Mouse (Mus musculus) lung, embryonic 16.5 days (tissue): ENCODE measurements around the gene Nqo1. TPM values are rescaled to one million over a fixed set of nuclear protein-coding genes. Genes with fewer than 3 reads are reported as not detected.

ENCODE experiments used
- ATAC-seq: fragments of 200-750 bp; cut with Nextera tagmentation; 2 replicates; pipeline ENCODE4 v1.8.0; 2017; ENCODE audit warnings: low read depth, mild to moderate bottlenecking, moderate library complexity
- H3K27ac ChIP-seq: fragments of 300-500 bp; sonication (generic); 2 replicates; pipeline ENCODE4 v1.5.1; 2014; ENCODE audit warnings: mild to moderate bottlenecking, control low read depth, low read length
- H3K27me3 ChIP-seq: fragments of 300-500 bp; sonication (generic); 2 replicates; pipeline ENCODE4 v1.6.1; 2014; ENCODE audit warnings: low read depth, low read length, mixed read lengths; ENCODE audit not compliant: control insufficient read depth, insufficient read depth
- H3K36me3 ChIP-seq: fragments of 300-500 bp; sonication (generic); 2 replicates; pipeline ENCODE4 v1.6.1; 2014; ENCODE audit warnings: low read length; ENCODE audit not compliant: control insufficient read depth, insufficient read depth
- H3K4me1 ChIP-seq: fragments of 300-500 bp; sonication (generic); replicated peaks from 2 replicates; pipeline ENCODE4 v1.6.1; 2014; ENCODE audit warnings: low read length, mixed read lengths; ENCODE audit not compliant: control insufficient read depth, insufficient read depth
- H3K4me2 ChIP-seq: fragments of 300-500 bp; sonication (generic); 2 replicates; pipeline ENCODE4 v1.6.1; 2014; ENCODE audit warnings: low read depth, low read length, control low read depth
- H3K4me3 ChIP-seq: fragments of 300-500 bp; sonication (generic); 2 replicates; pipeline ENCODE4 v1.5.1; 2014; ENCODE audit warnings: mild to moderate bottlenecking, low read length, control low read depth
- H3K9ac ChIP-seq: fragments of 300-500 bp; sonication (generic); 2 replicates; pipeline ENCODE4 v1.6.1; 2014; ENCODE audit warnings: low read length, control low read depth
- H3K9me3 ChIP-seq: fragments of 300-500 bp; sonication (generic); 2 replicates; pipeline ENCODE4 v1.6.1; 2016; ENCODE audit warnings: low read length; ENCODE audit not compliant: control insufficient read depth
- WGBS: fragments of 180-500 bp; shearing (Covaris S2); extraction: QIAGEN DNeasy Blood & Tissue Kit; methylation state at CpG from one replicate; pipeline ENCODE4 v1.1.7; 2014; 5-methylcytosine and 5-hydroxymethylcytosine counted together
- polyA plus RNA-seq: library from polyadenylated mRNA; unstranded; fragments of >200 nt; fragmentation: Nextera tagmentation; extraction: Ambion mirVana; gene quantifications from 2 replicates; pipeline ENCODE4 v1.2.1, GENCODE M21; 2015

Nqo1 gene
- polyA plus RNA-seq, 1 experiment from 2014 or later: 14.5 TPM

- no peak overlapping the region for H3K9ac ChIP-seq
- H3K4me2 ChIP-seq: no peak overlapping the region
- no peak for ATAC-seq
- no peak overlapping the region for H3K27ac ChIP-seq
- H3K4me1 ChIP-seq: no peaks in the 10 kb centered on the region
- H3K4me3 ChIP-seq: no peak overlapping the region
- 80% methylated on average over 8 of the region's 8 CpGs for WGBS
- no peaks in the 10 kb centered on the region for H3K27me3 ChIP-seq
- H3K36me3 ChIP-seq: peaks cover 12% of the 10 kb centered on the region
- no peaks in the 10 kb centered on the region for H3K9me3 ChIP-seq
Observed at GRCm38 (mm10) chr8:107380734-107381133, 22.3 kb downstream of the Nqo1 start.

- Histone ChIP-seq H3K27ac (no peak overlapping the region), H3K27me3 (no peaks in the 10 kb centered on the region), H3K9me3 (no peaks in the 10 kb centered on the region), H3K36me3 (peaks cover 15% of the 10 kb centered on the region), H3K4me1 (no peaks in the 10 kb centered on the region), H3K9ac (no peak overlapping the region), H3K4me2 (no peak overlapping the region), H3K4me3 (no peak overlapping the region)
- WGBS: 91% methylated on average over 3 of the region's 3 CpGs
- ATAC-seq: no peak
Observed at GRCm38 (mm10) chr8:107377346-107377745, 25.7 kb downstream of the Nqo1 start.

- WGBS: 81% methylated on average over 4 of the region's 4 CpGs
- no peaks in the 10 kb centered on the region for H3K4me1 ChIP-seq
- H3K27ac ChIP-seq: no peak overlapping the region
- peaks cover 43% of the 10 kb centered on the region for H3K36me3 ChIP-seq
- no peak overlapping the region for H3K4me3 ChIP-seq
- H3K9ac ChIP-seq: no peak overlapping the region
- no peaks in the 10 kb centered on the region for H3K9me3 ChIP-seq
- H3K27me3 ChIP-seq: no peaks in the 10 kb centered on the region
- ATAC-seq: no peak
- H3K4me2 ChIP-seq: no peak overlapping the region
Observed at GRCm38 (mm10) chr8:107370311-107370710, 32.7 kb downstream of the Nqo1 start.

Other genes with a start within 250 kb of the Nqo1 start
- gene Nfat5, start 109.7 kb downstream of the Nqo1 start, polyA plus RNA-seq: 11.1 and 13.3 TPM in 2 replicates
- gene Nob1, start 21.8 kb upstream of the Nqo1 start, polyA plus RNA-seq: 71.6 and 72.9 TPM in 2 replicates
- 60.5 and 64.6 TPM in 2 replicates for gene Wwp2, start 33.2 kb upstream of the Nqo1 start, polyA plus RNA-seq
- gene Psmd7, start 185.3 kb upstream of the Nqo1 start, polyA plus RNA-seq: 232 TPM in 2 replicates